ENCODE assay signal across 15 mouse cellular contexts in the genomic region with DNA sequence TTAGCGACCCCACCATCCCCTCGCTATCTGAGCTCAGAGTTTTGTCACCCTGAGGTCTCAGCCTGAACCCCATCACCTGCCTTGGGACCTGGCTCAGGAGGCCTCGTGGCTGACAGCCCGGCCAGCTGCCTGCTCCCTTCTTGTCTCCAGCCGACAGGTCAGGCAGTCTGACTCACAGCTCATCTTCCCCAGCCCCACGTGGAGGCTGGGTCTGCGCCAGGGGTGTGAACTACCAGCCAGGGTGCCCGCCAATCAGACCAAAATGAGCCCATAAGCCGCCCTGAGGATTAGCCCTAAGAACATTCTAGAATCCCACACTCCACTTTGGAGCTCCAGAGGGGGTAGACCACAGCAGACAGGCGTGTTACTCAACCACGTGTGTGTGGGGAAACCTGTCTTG. TPM values are rescaled to one million over a fixed set of nuclear protein-coding genes. Genes with fewer than 3 reads are reported as not detected.
A peak's percentile ranks its signal among the peaks of the same experiment; 100 is the strongest.
DNase-seq lines count a peak whose midpoint lies in the region; ATAC-seq and TF ChIP-seq lines count a peak whose summit lies in the region.
"Had no signal": no experiment of that assay in that cellular context is flagged by ENCODE, and none has a peak within 500 bp of the region (broad histone marks: within the 10 kb centered on the region; RNA-seq: fewer than 3 reads in every experiment).

No protein-coding gene starts in this region.

- TF ChIP-seq CTCF in midbrain, postnatal 0 days (IDR thresholded peaks at IDR 0.05) = no peak

- H3K4me1 ChIP-seq in midbrain, embryonic 11.5 days (ENCODE audit: control insufficient read depth, insufficient read depth, low read length) = no peaks in the 10 kb centered on the region
- H3K4me1 ChIP-seq in midbrain, embryonic 13.5 days (replicated peaks) = peaks cover 7% of the 10 kb centered on the region
- no peaks in the 10 kb centered on the region for H3K4me1 ChIP-seq in midbrain, postnatal 0 days (ENCODE audit: insufficient read depth, low read length)
- peaks cover 7% of the 10 kb centered on the region for H3K4me1 ChIP-seq in forebrain, embryonic 12.5 days

- H3K27me3 ChIP-seq in midbrain, embryonic 11.5 days (ENCODE audit: control insufficient read depth, insufficient read depth, low read length) = no peaks in the 10 kb centered on the region
- no peaks in the 10 kb centered on the region for H3K27me3 ChIP-seq in midbrain, embryonic 13.5 days
- H3K27me3 ChIP-seq in midbrain, postnatal 0 days (ENCODE audit: insufficient read depth, low read length) = no peaks in the 10 kb centered on the region
- H3K27me3 ChIP-seq in forebrain, embryonic 12.5 days = no peaks in the 10 kb centered on the region
- H3K27me3 ChIP-seq: embryonic facial prominence, embryonic 12.5 days; hindbrain, embryonic 15.5 days; midbrain, embryonic 12.5 days; neural tube, embryonic 12.5 days had no signal

- 70% methylated on average over 11 of the region's 11 CpGs for WGBS in midbrain, embryonic 11.5 days
- 61% methylated on average over 11 of the region's 11 CpGs for WGBS in midbrain, embryonic 13.5 days
- 51% methylated on average over 11 of the region's 11 CpGs for WGBS in midbrain, postnatal 0 days
- 64% methylated on average over 11 of the region's 11 CpGs for WGBS in forebrain, embryonic 12.5 days

- no peak overlapping the region for H3K27ac ChIP-seq in midbrain, embryonic 11.5 days (ENCODE audit: low read depth, low read length)
- H3K27ac ChIP-seq in midbrain, embryonic 13.5 days = no peak overlapping the region
- no peak overlapping the region for H3K27ac ChIP-seq in midbrain, postnatal 0 days (ENCODE audit: low read depth, low read length)
- H3K27ac ChIP-seq in forebrain, embryonic 12.5 days = no peak overlapping the region
- H3K27ac ChIP-seq: embryonic facial prominence, embryonic 12.5 days; hindbrain, embryonic 15.5 days; liver, embryonic 14.5 days; midbrain, embryonic 12.5 days; neural tube, embryonic 12.5 days had no signal

- no peaks in the 10 kb centered on the region for H3K9me3 ChIP-seq in midbrain, embryonic 11.5 days (ENCODE audit: control insufficient read depth, low read length)
- no peaks in the 10 kb centered on the region for H3K9me3 ChIP-seq in midbrain, embryonic 13.5 days
- no peaks in the 10 kb centered on the region for H3K9me3 ChIP-seq in midbrain, postnatal 0 days (ENCODE audit: low read length)
- no peaks in the 10 kb centered on the region for H3K9me3 ChIP-seq in forebrain, embryonic 12.5 days
- H3K9me3 ChIP-seq: embryonic facial prominence, embryonic 12.5 days; hindbrain, embryonic 15.5 days; midbrain, embryonic 12.5 days; neural tube, embryonic 12.5 days had no signal

- H3K9ac ChIP-seq in midbrain, embryonic 11.5 days (ENCODE audit: low read length) = no peak overlapping the region
- H3K9ac ChIP-seq in midbrain, embryonic 13.5 days (replicated peaks) = no peak overlapping the region
- no peak overlapping the region for H3K9ac ChIP-seq in midbrain, postnatal 0 days (replicated peaks; ENCODE audit: low read length, poor library complexity, severe bottlenecking)
- no peak overlapping the region for H3K9ac ChIP-seq in forebrain, embryonic 12.5 days
- H3K9ac ChIP-seq: embryonic facial prominence, embryonic 12.5 days; hindbrain, embryonic 15.5 days; liver, embryonic 14.5 days; midbrain, embryonic 12.5 days; neural tube, embryonic 12.5 days had no signal

- no peak overlapping the region for H3K4me3 ChIP-seq in midbrain, embryonic 11.5 days (ENCODE audit: low read depth, low read length)
- H3K4me3 ChIP-seq in midbrain, embryonic 13.5 days (replicated peaks) = no peak overlapping the region
- H3K4me3 ChIP-seq in midbrain, postnatal 0 days (ENCODE audit: low read depth, low read length) = no peak overlapping the region
- H3K4me3 ChIP-seq in forebrain, embryonic 12.5 days (replicated peaks) = no peak overlapping the region
- H3K4me3 ChIP-seq: embryonic facial prominence, embryonic 12.5 days; hindbrain, embryonic 15.5 days; midbrain, embryonic 12.5 days; neural tube, embryonic 12.5 days had no signal

- H3K4me2 ChIP-seq in midbrain, embryonic 11.5 days = no peak overlapping the region
- no peak overlapping the region for H3K4me2 ChIP-seq in midbrain, embryonic 13.5 days (replicated peaks)
- H3K4me2 ChIP-seq in midbrain, postnatal 0 days (ENCODE audit: low read depth, low read length, poor library complexity, severe bottlenecking) = no peak overlapping the region
- H3K4me2 ChIP-seq in forebrain, embryonic 12.5 days = no peak overlapping the region
- H3K4me2 ChIP-seq: embryonic facial prominence, embryonic 12.5 days; hindbrain, embryonic 15.5 days; midbrain, embryonic 12.5 days; neural tube, embryonic 12.5 days had no signal

- H3K36me3 ChIP-seq in midbrain, embryonic 11.5 days (ENCODE audit: control insufficient read depth, insufficient read depth, low read length) = no peaks in the 10 kb centered on the region
- no peaks in the 10 kb centered on the region for H3K36me3 ChIP-seq in midbrain, embryonic 13.5 days
- H3K36me3 ChIP-seq in midbrain, postnatal 0 days (ENCODE audit: insufficient read depth, low read length) = no peaks in the 10 kb centered on the region
- H3K36me3 ChIP-seq in forebrain, embryonic 12.5 days (replicated peaks) = no peaks in the 10 kb centered on the region
- H3K36me3 ChIP-seq: embryonic facial prominence, embryonic 12.5 days; hindbrain, embryonic 15.5 days; midbrain, embryonic 12.5 days; neural tube, embryonic 12.5 days had no signal

- DNase-seq in cerebellum, postnatal 10 days = peak; percentile 65 to 71
- DNase-seq in cerebellum, adult 9-10 months = no peak
- peak; percentile 77 for DNase-seq in midbrain, embryonic 11.5 days (ENCODE audit: low spot score, missing footprints)
- peak; percentile 79 for DNase-seq in gastrocnemius, postnatal 10 days
- peak; percentile 95 for DNase-seq in skeletal muscle tissue, adult 2 months (ENCODE audit: low read depth, low spot score)
- DNase-seq in midbrain, postnatal 0 days (ENCODE audit: low spot score) = no peak
- DNase-seq: kidney, adult 9 months; thymus, adult 18-20 months had no signal

- no peak for ATAC-seq in midbrain, embryonic 11.5 days (ENCODE audit: low FRiP score)
- no peak for ATAC-seq in midbrain, embryonic 13.5 days
- ATAC-seq in midbrain, postnatal 0 days (ENCODE audit: low FRiP score) = no peak
- no peak for ATAC-seq in forebrain, embryonic 12.5 days (ENCODE audit: low FRiP score)

RNA-seq across cellular contexts. Expression of a gene that starts 1.7 kb away (rescaled TPM):
- 0.22 and 0.30 TPM in 2 replicates for polyA plus RNA-seq in midbrain, embryonic 11.5 days (2014; fragmentation: Nextera tagmentation; extraction: Ambion mirVana)
- 0.79 and 1.3 TPM in 2 replicates for polyA plus RNA-seq in midbrain, embryonic 13.5 days (2015; fragmentation: Nextera tagmentation; extraction: Ambion mirVana)
- total RNA-seq in gastrocnemius, postnatal 10 days (2021) = 1 to 10 TPM; 5.1 to 8.6 TPM
- 17.8 and 25.7 TPM in 2 replicates for total RNA-seq in midbrain, postnatal 0 days (2014; rRNA removed)
- 3.4 and 3.5 TPM in 2 replicates for polyA plus RNA-seq in midbrain, postnatal 0 days (2015; fragmentation: Nextera tagmentation; extraction: Ambion mirVana)
- 0.28 and 0.35 TPM in 2 replicates for polyA plus RNA-seq in forebrain, embryonic 12.5 days (2016; fragmentation: Nextera tagmentation; extraction: Ambion mirVana)

Comparison
In these comparisons a context has a peak if more than half of its experiments do, and no peak if none do; other contexts are left out.
1. DNase-seq: peak in cerebellum, postnatal 10 days (2 of 2), midbrain, embryonic 11.5 days (single experiment), gastrocnemius, postnatal 10 days (single experiment) and skeletal muscle tissue, adult 2 months (single experiment); none in cerebellum, adult 9-10 months (single experiment) and midbrain, postnatal 0 days (single experiment).